Mouse (Mus musculus) brain, adult 10 weeks (tissue): ENCODE results near the gene Itgb3. TPM values are rescaled to one million over a fixed set of nuclear protein-coding genes. Genes with fewer than 3 reads are reported as not detected.

Source experiments
- polyA plus RNA-seq: library from polyadenylated mRNA; stranded (reverse); fragments of 350-450 nt; fragmentation: Illumina TruSeq; extraction: RNeasy Lipid Tissue Mini Kit (QIAGEN cat#74804); gene quantifications from one replicate; pipeline ENCODE4 v1.2.3, GENCODE M21; 2015; ENCODE audit warnings: low read depth, low replicate concordance

The Itgb3 gene
- 1.5 TPM for polyA plus RNA-seq

DNA sequence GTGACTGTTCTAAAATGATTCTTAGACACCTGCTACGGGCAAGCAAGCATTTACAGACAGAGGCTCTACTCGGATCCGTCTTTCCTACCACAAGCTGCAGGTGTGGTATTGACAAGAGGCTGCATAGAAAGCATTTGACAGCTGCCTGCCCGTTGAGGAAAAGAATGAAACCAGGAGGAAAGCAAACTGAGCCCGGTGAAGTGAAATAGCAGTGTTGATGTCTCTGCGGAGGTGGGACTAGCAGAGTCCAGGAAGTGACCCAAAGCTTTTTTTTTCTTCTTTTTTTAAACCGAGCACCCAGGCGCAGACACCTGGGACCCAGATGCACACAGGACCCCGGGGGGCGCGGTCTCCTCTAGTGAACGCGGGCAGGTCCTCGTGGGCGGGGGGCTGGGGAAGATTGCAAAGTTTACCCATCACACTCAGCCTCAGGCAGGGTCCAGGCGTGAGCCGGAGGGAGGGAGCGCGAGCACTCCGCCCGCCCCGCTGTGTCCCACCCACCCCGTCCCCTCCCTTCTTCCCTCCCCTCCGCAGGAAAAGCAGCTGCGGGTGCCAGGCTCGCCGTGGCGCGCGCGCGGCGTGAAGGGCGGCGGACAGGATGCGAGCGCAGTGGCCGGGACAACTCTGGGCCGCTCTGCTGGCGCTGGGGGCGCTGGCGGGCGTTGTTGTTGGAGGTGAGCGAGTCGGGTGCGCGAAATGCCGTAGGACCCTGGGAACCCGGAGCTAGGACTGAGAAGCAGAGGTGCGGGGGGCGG is at the start of gene Itgb3:
TSS of gene Itgb3 (plus strand) at position 510 of the 755 bp plus-strand sequence.

DNA sequence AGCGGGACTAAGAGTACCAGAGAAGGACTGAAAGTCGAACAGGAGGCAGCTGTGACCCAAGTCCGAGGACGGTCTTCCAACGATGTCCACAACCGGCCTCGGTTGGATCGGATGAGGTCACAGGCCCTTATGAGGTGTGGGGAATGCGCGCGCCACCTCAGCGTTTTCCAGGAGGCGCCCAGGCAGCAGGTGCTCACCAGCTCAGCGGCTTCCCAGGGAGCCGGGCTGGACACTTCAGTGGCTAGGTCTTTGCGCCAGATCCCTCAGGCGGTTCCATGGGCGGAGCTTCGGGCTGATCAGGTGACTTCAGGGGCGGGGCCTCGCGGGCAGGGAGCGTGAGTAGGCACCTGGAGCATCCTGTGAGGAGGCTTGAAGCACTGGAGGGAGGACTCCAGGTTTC is 77.7 kb downstream of the Itgb3 start, which contains the start of gene Gm11639:
TSS of gene Gm11639 (plus strand) at position 160 of the 400 bp plus-strand sequence.

Other genes starting within 250 kb of the Itgb3 start
- 43.8 TPM for gene Kansl1, start 139.1 kb upstream of the Itgb3 start, polyA plus RNA-seq
- 31.6 TPM for gene Cdc27, start 57.4 kb upstream of the Itgb3 start, polyA plus RNA-seq
- gene Myl4, start 57.3 kb upstream of the Itgb3 start, polyA plus RNA-seq, result 58.2 TPM
- 0.55 TPM for gene Gm11639, start 77.7 kb downstream of the Itgb3 start, polyA plus RNA-seq